Mouse (Mus musculus) cerebellum, adult 2 months (tissue): ENCODE measurements around the gene Inpp4a. TPM values are rescaled to one million over a fixed set of nuclear protein-coding genes. Genes with fewer than 3 reads are reported as not detected.

Experiments used
- DNase-seq, 2 experiments: peaks; one replicate each; pipeline ENCODE4 v3.0.0; 2021
- H3K27ac ChIP-seq: fragments of 200-500 bp; 2 replicates; pipeline ENCODE4 v1.5.1; 2012; ENCODE audit warnings: low read length, control low read depth, inconsistent platforms; ENCODE audit not compliant: insufficient read depth
- H3K27me3 ChIP-seq: fragments of 200-500 bp; 2 replicates; pipeline ENCODE4 v1.6.1; 2012; ENCODE audit warnings: inconsistent platforms, mild to moderate bottlenecking, low read length, moderate library complexity; ENCODE audit not compliant: control insufficient read depth, insufficient read depth
- H3K4me1 ChIP-seq: fragments of 200-500 bp; 2 replicates; pipeline ENCODE4 v1.6.1; 2011; ENCODE audit warnings: low read length; ENCODE audit not compliant: control insufficient read depth, insufficient read depth
- H3K4me3 ChIP-seq: fragments of 200-500 bp; replicated peaks from 2 replicates; pipeline ENCODE3; 2011; ENCODE audit warnings: mild to moderate bottlenecking, low read depth, low read length, control low read depth; ENCODE audit not compliant: insufficient read depth
- CTCF ChIP-seq: fragments of 200-500 bp; IDR thresholded peaks from 2 replicates; pipeline ENCODE4 v1.5.1; 2011; ENCODE audit warnings: low read depth, mild to moderate bottlenecking, control low read depth, low read length, moderate library complexity, borderline replicate concordance; ENCODE audit not compliant: insufficient read depth
- POLR2A ChIP-seq: fragments of 200-500 bp; IDR thresholded peaks from 2 replicates; pipeline ENCODE4 v1.6.1; 2011; ENCODE audit warnings: low read length, control low read depth, borderline replicate concordance; ENCODE audit not compliant: insufficient read depth
- WGBS: fragments of 180-500 bp; shearing (Covaris S2); methylation state at CpG from one replicate; pipeline ENCODE4 v1.1.7; 2018; 5-methylcytosine and 5-hydroxymethylcytosine counted together
- polyA plus RNA-seq: library from polyadenylated mRNA; depleted of rRNA; stranded (reverse); fragments of >200 nt; gene quantifications from 2 replicates; pipeline ENCODE4 v1.2.3, GENCODE M21; 2012

The Inpp4a gene
- polyA plus RNA-seq, 1 experiment, result 94.2 TPM

GRCm38 (mm10) chr1:37380913-37381312 lies 81.2 kb downstream of the Inpp4a start:
- no peak overlapping the region for H3K4me3 ChIP-seq
- DNase-seq, result no peak
- H3K27me3 ChIP-seq, result no peaks in the 10 kb centered on the region
- H3K27ac ChIP-seq, result no peak overlapping the region
- no peak for TF ChIP-seq POLR2A
- TF ChIP-seq CTCF, result no peak
- 89% methylated on average over 5 of the region's 5 CpGs for WGBS
- peaks cover 29% of the 10 kb centered on the region for H3K4me1 ChIP-seq

DNA sequence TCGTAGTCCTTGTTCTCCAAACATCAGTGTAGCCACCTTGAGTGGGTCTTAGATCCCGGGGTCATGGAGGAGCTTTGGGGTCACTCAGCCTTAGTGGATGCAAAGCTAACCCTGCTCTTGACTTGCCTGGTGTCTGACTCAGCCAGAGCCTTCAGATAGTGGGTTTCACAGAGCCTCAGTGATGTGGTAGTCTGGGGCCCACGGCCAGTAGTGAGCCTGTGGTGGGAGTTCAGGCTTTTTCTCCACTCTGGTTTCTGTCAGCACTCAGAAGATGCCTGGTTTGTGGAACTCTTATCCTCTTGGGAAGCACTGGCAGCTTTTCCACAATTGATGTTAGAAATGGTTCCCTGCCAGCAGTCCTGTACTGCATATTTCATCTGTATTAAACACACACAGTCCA lies 84.6 kb downstream of the Inpp4a start:
- no peak for DNase-seq
- Histone ChIP-seq H3K4me1 (peaks cover 36% of the 10 kb centered on the region), H3K27me3 (no peaks in the 10 kb centered on the region), H3K27ac (no peak overlapping the region), H3K4me3 (no peak overlapping the region)
- no peak for TF ChIP-seq POLR2A
- TF ChIP-seq CTCF, result no peak
- WGBS, result 84% methylated on average over 3 of the region's 3 CpGs

DNA sequence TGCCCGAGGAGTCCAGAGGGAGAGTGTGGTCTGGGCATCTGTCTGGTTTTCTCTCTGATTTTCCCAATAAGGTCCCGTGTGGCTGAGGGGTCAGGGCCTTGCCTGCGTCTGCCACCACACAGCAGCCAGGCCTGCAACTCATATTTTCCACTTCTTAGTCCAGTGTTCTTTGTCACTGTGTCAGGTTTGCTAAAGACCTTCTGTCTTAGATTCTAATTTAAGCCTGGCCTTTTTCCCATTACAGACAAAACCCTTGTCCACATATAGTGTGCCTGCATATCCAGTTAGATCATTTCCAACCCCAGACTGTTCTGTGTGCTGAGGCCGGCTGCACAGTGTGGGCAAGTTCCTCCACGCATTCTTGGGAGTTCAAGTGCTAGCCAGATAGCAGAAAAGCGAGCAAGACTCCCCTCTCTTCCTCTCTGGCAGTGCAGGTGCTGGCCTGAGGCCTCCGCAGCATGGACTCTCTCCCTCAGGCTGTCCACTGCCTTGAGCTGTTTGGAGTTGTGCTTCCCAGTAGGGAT lies 86.8 kb downstream of the Inpp4a start:
- Histone ChIP-seq H3K4me3 (no peak overlapping the region), H3K27me3 (no peaks in the 10 kb centered on the region), H3K27ac (peak overlapping the region; percentile 87), H3K4me1 (peaks cover 23% of the 10 kb centered on the region)
- WGBS, result 11% methylated on average over 7 of the region's 7 CpGs
- DNase-seq, result peak; percentile 68 to 77
- TF ChIP-seq POLR2A, result 0 out of 2 replicates have a peak, but pooled peaks have one; percentile 17
- no peak for TF ChIP-seq CTCF

- Histone ChIP-seq H3K4me3 (no peak overlapping the region), H3K4me1 (peaks cover 4% of the 10 kb centered on the region; the same call in 1 of the 2 replicates), H3K27me3 (no peaks in the 10 kb centered on the region), H3K27ac (no peak overlapping the region)
- WGBS, result 29% methylated on average over 5 of the region's 5 CpGs
- no peak for DNase-seq
- no peak for TF ChIP-seq POLR2A
- no peak for TF ChIP-seq CTCF
Measured at GRCm38 (mm10) chr1:37393174-37393573, 93.5 kb downstream of the Inpp4a start.

GRCm38 (mm10) chr1:37396481-37396880 lies 96.8 kb downstream of the Inpp4a start:
- no peak overlapping the region for H3K4me3 ChIP-seq
- 89% methylated on average over 1 of the region's 1 CpGs for WGBS
- H3K27ac ChIP-seq, result no peak overlapping the region
- DNase-seq, result no peak
- H3K27me3 ChIP-seq, result no peaks in the 10 kb centered on the region
- TF ChIP-seq CTCF (no peak), POLR2A (no peak)
- H3K4me1 ChIP-seq, result peaks cover 6% of the 10 kb centered on the region; the same call in 1 of the 2 replicates

DNA sequence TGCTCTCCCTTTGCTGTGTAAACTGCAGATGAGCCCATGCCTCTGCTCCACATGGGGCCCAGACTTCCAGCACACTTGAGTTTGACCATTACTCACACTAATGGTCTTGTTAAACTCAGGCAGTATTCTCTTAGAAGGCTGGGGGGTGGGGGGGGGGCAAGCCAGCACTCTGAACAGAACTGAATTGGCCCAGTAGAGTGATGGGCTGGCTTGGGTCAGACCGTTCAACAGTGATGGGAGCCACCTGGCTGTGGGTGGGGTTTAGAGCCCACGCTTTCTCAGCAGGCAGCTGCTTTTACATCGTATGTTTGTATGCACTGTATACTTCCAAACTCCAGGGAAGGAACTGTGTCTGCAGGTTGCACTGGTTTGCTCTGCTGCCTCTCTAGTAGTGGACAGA lies 99.3 kb downstream of the Inpp4a start:
- no peak for TF ChIP-seq POLR2A
- no peak for TF ChIP-seq CTCF
- H3K27ac ChIP-seq, result no peak overlapping the region
- H3K27me3 ChIP-seq, result no peaks in the 10 kb centered on the region
- no peak overlapping the region for H3K4me3 ChIP-seq
- peaks cover 10% of the 10 kb centered on the region for H3K4me1 ChIP-seq
- 47% methylated on average over 3 of the region's 3 CpGs for WGBS
- DNase-seq, result no peak

DNA sequence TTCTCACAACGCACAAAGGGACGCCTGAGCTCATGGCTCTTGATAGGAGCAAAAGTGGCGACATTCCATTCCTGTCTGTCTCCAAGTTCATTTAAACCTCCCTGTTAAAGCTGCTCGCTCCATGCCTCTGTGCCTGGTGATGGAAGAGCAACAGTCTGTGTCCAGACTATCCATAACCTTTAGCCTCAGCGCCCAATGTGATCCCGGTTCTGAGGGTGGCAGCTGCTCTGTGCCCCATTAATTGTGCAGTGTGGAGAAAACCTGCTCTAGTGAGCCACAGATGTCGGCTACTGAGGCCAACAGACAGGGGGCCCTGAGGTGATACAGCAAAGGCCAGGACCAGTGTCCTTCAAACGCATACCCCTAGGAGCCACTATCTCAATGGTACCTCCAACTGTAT lies 100.1 kb downstream of the Inpp4a start:
- Histone ChIP-seq H3K27me3 (no peaks in the 10 kb centered on the region), H3K4me3 (no peak overlapping the region), H3K4me1 (peaks cover 10% of the 10 kb centered on the region), H3K27ac (no peak overlapping the region)
- no peak for TF ChIP-seq CTCF
- no peak for TF ChIP-seq POLR2A
- no peak for DNase-seq
- 73% methylated on average over 8 of the region's 8 CpGs for WGBS

DNA sequence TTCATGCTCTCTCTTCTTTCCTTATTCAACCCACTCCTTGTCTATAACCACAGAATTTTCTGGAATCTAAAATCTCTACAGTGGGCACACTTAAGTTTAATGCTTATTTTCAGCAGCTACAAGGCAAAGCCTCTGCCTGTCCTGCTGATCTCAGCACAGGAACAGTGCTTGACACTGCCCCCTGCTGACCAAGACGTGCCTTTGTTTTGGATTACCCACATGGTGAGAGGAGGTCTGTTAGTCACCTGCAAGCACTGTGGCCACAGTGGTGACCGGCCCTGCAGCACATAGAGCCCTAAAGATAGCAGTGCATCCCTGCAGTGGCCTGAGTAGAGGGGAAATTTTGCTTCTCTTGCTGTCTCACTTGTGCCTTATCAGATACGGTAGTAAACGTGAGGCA lies 102.0 kb downstream of the Inpp4a start:
- 34% methylated on average over 4 of the region's 4 CpGs for WGBS
- TF ChIP-seq CTCF, result peak; percentile 96
- no peak for TF ChIP-seq POLR2A
- Histone ChIP-seq H3K27me3 (no peaks in the 10 kb centered on the region), H3K4me3 (no peak overlapping the region), H3K4me1 (peaks cover 10% of the 10 kb centered on the region), H3K27ac (no peak overlapping the region)
- peak; percentile 79 for DNase-seq

- Histone ChIP-seq H3K27me3 (no peaks in the 10 kb centered on the region), H3K27ac (0 out of 2 replicates have a peak overlapping the region, but pooled peaks have one; percentile 14), H3K4me1 (peaks cover 15% of the 10 kb centered on the region), H3K4me3 (no peak overlapping the region)
- no peak for TF ChIP-seq CTCF
- TF ChIP-seq POLR2A, result no peak
- DNase-seq, result no peak
- 61% methylated on average over 2 of the region's 2 CpGs for whole genome bisulfite sequencing
Measured at GRCm38 (mm10) chr1:37405137-37405536, 105.5 kb downstream of the Inpp4a start.
